In genomic region chr3:58923140-58923539, GRCm38 (mm10) we compare ENCODE assay signal across 16 mouse cellular contexts. TPM values are rescaled to one million over a fixed set of nuclear protein-coding genes. Genes with fewer than 3 reads are reported as not detected.
"Had no signal": no experiment of that assay in that cellular context is flagged by ENCODE, and none has a peak within 500 bp of the region (broad histone marks: within the 10 kb centered on the region; RNA-seq: fewer than 3 reads in every experiment).

No protein-coding gene starts in this region.

- H3K27ac ChIP-seq: limb, embryonic 12.5 days; liver, embryonic 13.5 days; midbrain, embryonic 13.5 days had no signal

- H3K4me3 ChIP-seq: limb, embryonic 12.5 days; liver, embryonic 13.5 days; midbrain, embryonic 13.5 days had no signal

- H3K9me3 ChIP-seq: liver, embryonic 13.5 days had no signal

- H3K27me3 ChIP-seq: limb, embryonic 12.5 days; liver, embryonic 13.5 days had no signal

- H3K9ac ChIP-seq: limb, embryonic 12.5 days; liver, embryonic 13.5 days; midbrain, embryonic 13.5 days had no signal

- H3K4me1 ChIP-seq: liver, embryonic 13.5 days; midbrain, embryonic 13.5 days had no signal

- H3K36me3 ChIP-seq: limb, embryonic 12.5 days; liver, embryonic 13.5 days; midbrain, embryonic 13.5 days had no signal

- DNase-seq: kidney, adult 8-10 months; layer of hippocampus, adult 9-11 months; liver; liver, embryonic 13.5 days; lung, adult 18-20 months; lung, postnatal 36 days; right cerebral cortex, postnatal 25 days; spleen, adult 18-20 months; thymus, adult 18-20 months; thymus, postnatal 14 days had no signal

- H3K4me2 ChIP-seq: limb, embryonic 12.5 days; liver, embryonic 13.5 days; midbrain, embryonic 13.5 days had no signal

- ATAC-seq: inflammation-experienced regulatory T-cells, adult 6 months; intestine, postnatal 0 days; lung, postnatal 0 days had no signal

RNA-seq across cellular contexts. Expression of gene Clrn1, which starts 38.0 kb away (rescaled TPM):
- polyA plus RNA-seq: inflammation-experienced regulatory T-cells, adult 6 months; intestine, postnatal 0 days; liver, embryonic 13.5 days; lung, postnatal 0 days; stomach, embryonic 14.5 days had no signal
